Mouse (Mus musculus) macrophage (primary cell): ENCODE data around the gene Rhbdd1. TPM values are rescaled to one million over a fixed set of nuclear protein-coding genes. Genes with fewer than 3 reads are reported as not detected.

Experiments used
- H3K27ac ChIP-seq: fragments of 350-480 bp; formaldehyde crosslinking; 2 replicates; pipeline ENCODE4 v1.9.0; 2021
- H3K36me3 ChIP-seq: fragments of 350-480 bp; formaldehyde crosslinking; 2 replicates; pipeline ENCODE4 v1.9.0; 2021; ENCODE audit errors: inconsistent target
- H3K4me3 ChIP-seq: fragments of 350-480 bp; formaldehyde crosslinking; 2 replicates; pipeline ENCODE4 v1.9.0; 2021; ENCODE audit errors: inconsistent target
- H3K79me2 ChIP-seq: fragments of 350-480 bp; formaldehyde crosslinking; 2 replicates; pipeline ENCODE4 v1.9.0; 2021; ENCODE audit errors: inconsistent target
- WGBS: methylation state at CpG from one replicate; pipeline ENCODE4 v1.1.7; 2026; ENCODE audit warnings: inconsistent platforms; ENCODE audit not compliant: missing documents; 5-methylcytosine and 5-hydroxymethylcytosine counted together
- polyA plus RNA-seq: library from polyadenylated mRNA; stranded (reverse); fragments of 250-400 nt; gene quantifications from 3 replicates; pipeline ENCODE4 v1.2.4, GENCODE M21; 2018; ENCODE audit warnings: inconsistent platforms

Gene Rhbdd1
- polyA plus RNA-seq, 1 experiment from 2014 or later = 26.6 TPM

DNA sequence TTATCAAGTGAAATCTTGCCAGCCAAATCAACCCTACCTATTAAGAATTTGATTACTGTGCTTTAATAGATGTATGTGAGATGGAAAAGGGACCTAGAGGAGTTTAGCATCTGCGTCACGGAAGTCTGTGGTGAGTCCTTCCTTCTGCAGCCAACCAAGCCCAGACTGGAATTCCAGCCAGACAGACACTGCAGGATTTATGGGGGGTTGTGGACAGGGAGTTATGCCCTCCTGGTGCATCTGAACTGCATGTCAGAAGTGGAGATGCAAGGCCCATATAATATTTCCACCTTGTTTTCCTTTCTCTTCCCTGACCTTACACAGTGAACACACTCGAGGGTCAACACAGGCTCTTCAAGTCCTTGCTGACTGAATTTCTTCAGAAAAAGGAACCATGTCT is 94.3 kb downstream of the Rhbdd1 start:
- H3K27ac ChIP-seq = no peak overlapping the region
- no peaks in the 10 kb centered on the region for H3K36me3 ChIP-seq
- WGBS = 90% methylated on average over 3 of the region's 3 CpGs
- no peak overlapping the region for H3K4me3 ChIP-seq
- no peaks in the 10 kb centered on the region for H3K79me2 ChIP-seq

DNA sequence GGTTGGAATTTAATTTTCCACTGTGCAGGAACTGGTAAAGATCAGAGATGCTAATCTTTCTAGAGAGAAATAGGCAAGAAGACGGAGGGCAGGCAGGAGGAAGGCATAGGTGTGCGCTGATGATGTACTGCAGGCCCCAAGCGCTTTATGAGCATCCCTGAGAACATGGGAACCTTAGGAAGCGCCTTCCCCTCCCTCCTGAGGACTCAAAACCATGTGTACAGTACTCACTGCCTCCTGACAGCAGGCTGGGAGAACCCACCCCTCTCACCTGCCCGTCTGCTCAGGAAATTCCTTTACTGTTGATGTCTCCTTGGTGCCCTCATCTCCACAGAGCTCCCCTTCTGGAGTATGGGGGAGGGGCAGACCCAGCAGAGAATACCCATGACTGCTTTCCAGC is 95.3 kb downstream of the Rhbdd1 start:
- H3K79me2 ChIP-seq = no peaks in the 10 kb centered on the region
- WGBS = 91% methylated on average over 5 of the region's 5 CpGs
- no peak overlapping the region for H3K27ac ChIP-seq
- no peak overlapping the region for H3K4me3 ChIP-seq
- no peaks in the 10 kb centered on the region for H3K36me3 ChIP-seq

DNA sequence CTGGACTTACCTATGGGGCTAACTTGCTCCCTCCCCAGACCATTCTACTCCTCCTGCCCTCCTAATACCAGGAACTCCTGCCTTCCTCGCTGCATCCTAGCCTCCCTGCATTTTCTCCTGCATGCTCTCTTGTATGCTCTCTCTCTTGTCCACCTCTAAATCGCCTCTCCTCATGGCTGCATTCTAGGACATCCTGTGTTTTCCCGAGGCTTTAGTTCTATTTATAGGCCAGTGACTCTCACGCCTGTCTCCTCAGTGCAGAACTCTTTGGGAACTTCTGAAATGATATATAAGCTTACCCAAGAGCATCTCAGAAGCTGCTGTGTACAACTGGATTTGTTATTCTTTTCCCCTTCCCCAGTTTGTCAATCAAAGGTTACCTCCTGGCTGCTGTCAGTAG is 95.8 kb downstream of the Rhbdd1 start:
- Histone ChIP-seq H3K27ac (no peak overlapping the region), H3K36me3 (no peaks in the 10 kb centered on the region), H3K4me3 (no peak overlapping the region), H3K79me2 (no peaks in the 10 kb centered on the region)
- 87% methylated on average over 4 of the region's 4 CpGs for WGBS

DNA sequence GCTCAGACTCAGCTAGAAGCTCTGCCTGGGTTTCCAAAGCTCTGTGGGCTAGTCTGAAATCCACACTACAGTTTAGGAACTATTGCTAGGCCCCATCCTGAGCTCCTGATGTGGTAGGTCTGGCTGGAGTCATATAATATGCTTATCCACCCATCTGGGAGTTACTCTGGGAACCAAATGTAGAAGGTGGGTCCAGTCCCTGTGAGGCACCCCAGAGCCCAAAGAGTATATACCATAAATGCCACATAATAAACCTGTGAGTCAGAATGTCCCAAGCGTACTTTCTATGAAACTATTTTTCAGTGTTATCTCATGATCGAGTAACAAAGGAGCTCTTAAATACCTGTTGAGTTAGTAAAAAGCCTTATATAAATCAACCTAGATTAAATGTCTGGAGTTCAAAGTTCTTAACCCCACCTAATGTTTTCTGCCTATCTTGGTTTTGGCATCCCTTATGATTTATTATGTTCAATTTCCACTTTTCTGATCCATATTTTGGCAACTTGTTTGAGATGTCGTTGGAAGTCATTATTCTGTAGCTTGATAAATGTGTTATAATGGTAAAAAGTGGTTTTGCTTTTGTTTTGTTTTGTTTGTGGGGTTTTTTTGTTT is 98.3 kb downstream of the Rhbdd1 start:
- no peaks in the 10 kb centered on the region for H3K36me3 ChIP-seq
- 97% methylated on average over 3 of the region's 3 CpGs for WGBS
- H3K79me2 ChIP-seq = no peaks in the 10 kb centered on the region
- H3K4me3 ChIP-seq = no peak overlapping the region
- H3K27ac ChIP-seq = no peak overlapping the region

DNA sequence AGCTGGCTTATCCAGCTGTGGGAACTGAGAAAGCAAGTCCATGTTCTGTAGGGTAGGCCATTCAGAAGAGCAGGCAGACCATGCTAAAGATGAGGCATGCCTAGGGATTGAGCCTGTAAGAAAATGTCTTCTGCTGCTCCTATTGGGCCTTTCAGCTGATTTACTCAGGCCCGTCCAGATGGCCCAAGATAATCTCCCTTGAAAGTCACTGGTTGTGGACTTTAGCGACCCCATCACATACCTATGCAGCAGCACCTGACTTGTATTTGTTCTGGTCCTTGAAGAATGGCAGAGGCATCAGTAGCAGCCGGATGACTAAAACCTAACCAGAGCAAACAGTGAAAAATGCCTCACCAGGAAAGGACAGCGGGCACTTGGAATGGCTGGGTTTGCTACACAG is 99.4 kb downstream of the Rhbdd1 start:
- Histone ChIP-seq H3K36me3 (no peaks in the 10 kb centered on the region), H3K4me3 (no peak overlapping the region)
- WGBS = 94% methylated on average over 4 of the region's 4 CpGs

DNA sequence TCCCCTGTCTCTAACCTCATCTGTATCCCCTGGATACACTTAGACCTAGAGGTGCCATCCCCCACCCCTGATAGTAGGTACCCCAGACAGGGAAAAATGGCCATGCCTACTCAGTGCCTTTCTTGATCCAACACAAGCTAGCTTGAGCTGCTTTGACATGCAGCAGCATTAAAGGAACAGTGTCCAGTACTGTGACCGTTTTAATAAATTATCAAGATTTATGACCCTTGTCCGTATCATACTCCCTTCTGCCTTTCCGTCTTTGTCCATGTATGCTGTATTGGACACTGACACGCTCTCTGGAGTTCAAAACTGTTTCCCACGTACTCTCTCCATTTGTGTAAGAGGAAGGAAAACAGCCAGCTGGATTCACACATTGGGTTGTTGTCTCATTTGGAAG is 111.5 kb downstream of the Rhbdd1 start:
- Histone ChIP-seq H3K79me2 (no peaks in the 10 kb centered on the region), H3K4me3 (no peak overlapping the region), H3K36me3 (no peaks in the 10 kb centered on the region), H3K27ac (no peak overlapping the region)
- 96% methylated on average over 5 of the region's 5 CpGs for WGBS

More for the DNA sequence above, 99.4 kb downstream of the Rhbdd1 start:
- no peaks in the 10 kb centered on the region for H3K79me2 ChIP-seq
- no peak overlapping the region for H3K27ac ChIP-seq

DNA sequence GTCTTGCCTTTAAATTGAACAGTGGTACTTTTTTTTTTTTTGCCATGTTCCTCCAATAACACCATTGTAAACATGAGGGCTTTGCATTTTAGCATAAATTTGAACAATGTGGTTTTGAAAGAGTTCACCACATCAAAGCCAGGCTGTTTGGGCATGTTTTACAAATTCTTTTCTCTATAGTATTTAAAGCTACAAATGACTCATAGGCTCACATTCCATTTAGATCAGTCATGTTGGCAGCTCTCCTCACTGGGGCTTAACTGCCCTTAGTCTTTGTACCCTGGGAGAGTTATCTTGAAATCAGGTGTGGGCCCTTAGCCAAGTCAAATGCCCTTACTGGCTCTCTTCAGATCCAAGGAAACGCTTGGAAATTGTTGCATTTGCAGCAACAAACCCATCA is 112.8 kb downstream of the Rhbdd1 start:
- Histone ChIP-seq H3K36me3 (no peaks in the 10 kb centered on the region), H3K4me3 (no peak overlapping the region), H3K79me2 (no peaks in the 10 kb centered on the region), H3K27ac (no peak overlapping the region)
- WGBS = 70% methylated on average over 1 of the region's 1 CpGs

DNA sequence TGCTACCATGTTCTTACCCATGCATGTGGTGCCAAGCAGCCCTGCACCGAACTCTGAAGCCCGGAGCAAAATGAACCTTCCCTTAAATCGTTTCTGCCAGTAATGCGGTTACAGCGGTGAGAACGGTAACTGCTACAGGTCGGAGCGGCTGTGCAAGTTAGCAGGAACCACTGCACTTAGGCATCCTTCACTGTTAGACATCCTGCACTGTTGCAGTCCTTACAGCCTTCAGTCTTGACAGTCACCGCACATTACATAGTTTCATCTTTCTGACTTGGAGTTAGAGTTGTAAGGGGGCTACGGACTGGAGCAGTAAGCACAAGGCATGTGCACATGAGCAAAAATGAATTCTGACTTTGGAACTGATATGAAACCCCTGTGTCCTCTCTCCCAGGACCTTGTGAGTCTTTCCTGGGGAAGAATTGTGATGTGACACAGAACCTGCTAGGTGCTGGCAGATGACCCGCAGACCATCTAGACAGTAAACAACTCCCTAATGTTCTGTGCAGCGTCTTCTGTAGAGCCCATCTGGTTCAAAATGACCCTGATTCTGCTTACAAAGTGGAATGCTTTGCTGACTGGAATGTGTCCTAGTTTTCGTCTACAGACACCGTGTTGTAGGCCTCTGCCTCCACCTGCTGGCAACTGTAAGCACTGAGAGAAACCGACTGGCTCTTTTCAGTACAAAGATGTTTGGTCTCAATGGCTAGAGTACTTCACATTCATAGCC is 116.8 kb downstream of the Rhbdd1 start:
- Histone ChIP-seq H3K27ac (no peak overlapping the region), H3K36me3 (no peaks in the 10 kb centered on the region), H3K79me2 (no peaks in the 10 kb centered on the region), H3K4me3 (no peak overlapping the region)
- 79% methylated on average over 15 of the region's 15 CpGs for WGBS

DNA sequence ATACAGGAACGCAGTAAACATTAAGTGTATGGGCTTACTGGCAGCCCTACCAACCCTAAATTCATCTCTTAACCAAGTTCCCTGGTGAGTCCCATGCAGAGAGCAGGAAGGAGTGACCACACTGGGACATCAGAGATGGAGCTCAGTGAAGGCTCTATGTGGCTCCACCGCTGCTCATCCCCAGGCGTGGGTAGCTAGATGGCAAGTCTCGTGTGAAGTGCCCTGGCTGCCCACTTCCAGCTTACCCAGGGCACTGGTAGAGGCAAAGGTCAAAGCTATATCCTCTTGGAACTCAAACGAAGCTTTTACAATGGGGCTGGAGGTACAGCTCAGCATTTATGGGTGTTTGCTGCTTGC is 117.4 kb downstream of the Rhbdd1 start:
- no peak overlapping the region for H3K27ac ChIP-seq
- WGBS = 94% methylated on average over 5 of the region's 5 CpGs
- no peak overlapping the region for H3K4me3 ChIP-seq
- no peaks in the 10 kb centered on the region for H3K36me3 ChIP-seq
- H3K79me2 ChIP-seq = no peaks in the 10 kb centered on the region

DNA sequence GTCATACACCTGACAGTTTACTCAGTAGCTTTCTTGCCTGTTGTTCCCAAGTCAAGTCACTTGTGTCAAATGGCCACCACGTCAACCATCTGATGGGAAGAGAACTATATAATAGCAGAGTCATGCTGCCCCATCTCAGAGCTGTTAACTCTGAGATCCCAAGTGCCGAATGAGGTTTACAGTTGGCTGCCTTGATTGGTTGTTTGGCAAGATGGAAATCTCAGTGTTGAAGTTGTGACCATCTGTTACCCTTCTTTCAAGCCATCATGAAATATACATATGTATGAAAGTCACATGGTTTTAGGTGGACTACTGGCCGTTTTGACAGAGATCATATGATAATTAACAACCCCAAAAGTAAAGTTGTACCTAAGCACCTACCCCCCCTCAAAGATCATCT is 121.0 kb downstream of the Rhbdd1 start:
- 92% methylated on average over 3 of the region's 3 CpGs for WGBS
- no peaks in the 10 kb centered on the region for H3K36me3 ChIP-seq

DNA sequence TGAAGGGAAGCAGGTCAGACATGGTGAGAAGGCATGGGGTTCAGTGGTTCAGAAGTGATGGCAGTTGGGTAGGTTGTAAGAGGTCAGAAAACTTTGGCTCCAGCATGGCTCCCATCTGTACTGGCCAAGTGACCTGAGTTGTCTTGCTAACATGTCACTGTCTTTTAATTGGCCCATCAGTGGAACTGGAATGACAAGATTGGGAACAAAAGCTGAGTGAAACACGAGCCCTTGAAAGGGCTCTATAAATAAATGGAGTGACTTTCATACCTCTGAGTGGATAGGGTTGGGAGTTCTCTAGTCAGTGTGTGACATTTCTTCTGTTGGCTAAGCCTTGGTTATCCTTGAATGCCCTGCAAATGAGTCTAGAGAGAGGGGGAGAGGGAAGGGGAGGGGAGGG is 123.9 kb downstream of the Rhbdd1 start:
- WGBS = 100% methylated on average over 1 of the region's 1 CpGs
- Histone ChIP-seq H3K4me3 (no peak overlapping the region), H3K27ac (no peak overlapping the region), H3K79me2 (no peaks in the 10 kb centered on the region), H3K36me3 (peaks cover 7% of the 10 kb centered on the region; the same call in 1 of the 2 replicates)

More for the DNA sequence above, 121.0 kb downstream of the Rhbdd1 start:
- no peaks in the 10 kb centered on the region for H3K79me2 ChIP-seq
- no peak overlapping the region for H3K27ac ChIP-seq
- H3K4me3 ChIP-seq = no peak overlapping the region

DNA sequence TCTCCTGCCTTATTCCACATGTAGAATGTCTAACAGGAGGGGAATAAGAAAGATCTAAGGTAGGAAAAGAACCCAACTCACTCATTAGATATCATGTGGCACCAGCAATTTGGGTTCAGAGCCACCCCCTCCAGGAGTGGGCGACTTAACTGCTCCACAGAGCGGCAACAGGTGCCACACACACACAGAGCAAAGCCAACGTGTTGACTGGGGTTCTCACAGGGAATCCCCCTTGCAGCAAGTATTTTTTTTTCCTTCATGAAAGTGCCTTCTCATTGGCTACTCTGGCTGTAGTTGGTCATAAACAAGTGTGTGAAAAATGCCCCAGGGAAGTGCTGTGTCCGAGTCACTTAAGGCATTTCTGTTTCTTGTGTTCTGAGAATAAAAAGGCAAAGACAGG is 127.3 kb downstream of the Rhbdd1 start:
- 81% methylated on average over 4 of the region's 4 CpGs for WGBS

DNA sequence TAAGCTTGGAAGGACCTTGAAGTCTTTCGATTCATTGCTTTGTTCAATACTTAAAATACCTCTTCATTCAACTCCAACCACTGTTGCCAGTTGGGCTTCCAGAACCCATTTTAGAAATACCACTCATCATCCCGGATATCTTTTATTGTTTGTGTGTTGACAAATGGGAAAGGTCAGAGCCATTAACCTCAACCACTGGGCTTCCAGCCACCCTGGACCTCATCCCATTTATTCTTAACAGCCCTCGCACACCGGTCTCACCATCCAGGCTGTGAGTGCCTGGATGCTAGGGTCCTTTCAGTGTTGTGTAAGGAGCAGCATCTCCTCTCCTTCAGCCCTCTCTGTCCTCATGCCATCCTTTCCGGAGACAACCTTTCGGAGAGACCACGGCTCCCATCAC is 129.8 kb downstream of the Rhbdd1 start:
- H3K4me3 ChIP-seq = no peak overlapping the region
- no peaks in the 10 kb centered on the region for H3K79me2 ChIP-seq
- 98% methylated on average over 7 of the region's 7 CpGs for WGBS
- H3K36me3 ChIP-seq = peaks cover 7% of the 10 kb centered on the region; the same call in 1 of the 2 replicates
- no peak overlapping the region for H3K27ac ChIP-seq

More for the DNA sequence above, 127.3 kb downstream of the Rhbdd1 start:
- Histone ChIP-seq H3K36me3 (peaks cover 7% of the 10 kb centered on the region; the same call in 1 of the 2 replicates), H3K79me2 (no peaks in the 10 kb centered on the region), H3K4me3 (no peak overlapping the region), H3K27ac (no peak overlapping the region)

DNA sequence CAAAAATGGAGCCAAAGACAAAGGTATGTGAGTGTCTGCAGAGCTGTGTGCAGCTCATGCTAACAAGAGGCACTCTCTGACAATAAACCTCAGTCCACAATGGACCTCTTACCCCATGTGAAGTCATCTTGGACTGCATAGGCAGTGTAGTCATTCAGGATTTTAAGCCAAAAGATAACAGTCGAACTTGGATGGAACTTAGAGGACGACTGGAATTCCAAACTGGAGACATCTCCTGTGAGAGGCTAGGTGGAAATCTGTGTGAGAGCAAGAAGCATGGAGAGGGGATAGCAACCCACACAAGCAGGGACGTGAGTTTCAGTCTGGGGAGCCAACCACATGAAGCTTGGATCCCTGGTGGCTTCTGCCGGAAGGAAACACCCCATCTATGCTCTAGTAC is 133.6 kb downstream of the Rhbdd1 start:
- no peak overlapping the region for H3K27ac ChIP-seq
- WGBS = 82% methylated on average over 4 of the region's 4 CpGs
- no peaks in the 10 kb centered on the region for H3K36me3 ChIP-seq
- no peaks in the 10 kb centered on the region for H3K79me2 ChIP-seq
- no peak overlapping the region for H3K4me3 ChIP-seq

DNA sequence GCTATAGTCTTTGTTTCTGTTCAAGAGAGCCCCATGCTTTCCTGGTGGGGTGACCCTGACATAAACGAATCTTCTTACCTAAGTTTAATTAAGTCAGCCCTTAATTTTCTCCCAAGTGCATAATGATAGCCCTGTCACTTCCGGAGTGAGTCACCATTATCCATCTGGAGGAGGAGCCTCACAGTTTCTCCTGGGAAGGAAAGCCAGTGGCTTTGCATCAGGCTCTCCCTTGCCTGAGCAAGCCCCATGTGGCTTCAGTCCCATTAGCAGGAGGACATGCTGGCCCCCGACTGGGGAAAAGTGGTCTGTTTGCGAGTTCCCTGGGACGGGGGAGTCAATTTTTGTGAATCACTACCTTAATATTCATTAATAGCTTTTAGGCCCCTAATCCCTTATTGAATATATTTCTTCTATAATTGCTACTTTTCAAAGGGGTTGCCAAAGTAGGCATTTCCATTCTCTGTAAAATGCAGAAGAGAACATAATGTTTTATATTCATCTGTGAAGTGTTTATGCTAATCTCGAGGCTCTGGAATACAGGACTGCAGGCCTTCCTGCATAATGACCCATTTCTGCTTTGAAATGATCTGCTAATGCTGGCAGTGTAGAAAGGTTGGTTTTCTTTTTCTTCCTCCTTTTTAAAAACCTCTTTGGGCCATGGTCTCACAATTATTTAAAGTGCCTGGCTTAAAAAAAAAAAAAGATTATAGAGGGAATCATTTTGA is 135.8 kb downstream of the Rhbdd1 start:
- no peak overlapping the region for H3K4me3 ChIP-seq
- H3K79me2 ChIP-seq = no peaks in the 10 kb centered on the region
- H3K36me3 ChIP-seq = no peaks in the 10 kb centered on the region
- H3K27ac ChIP-seq = no peak overlapping the region
- 54% methylated on average over 6 of the region's 6 CpGs for WGBS
